Mouse (Mus musculus): ENCODE results near the gene Tdrd1. TPM values are rescaled to one million over a fixed set of nuclear protein-coding genes. Genes with fewer than 3 reads are reported as not detected.

Tdrd1 gene
- total RNA-seq, 4 experiments from 2014 or later: not detected

DNA sequence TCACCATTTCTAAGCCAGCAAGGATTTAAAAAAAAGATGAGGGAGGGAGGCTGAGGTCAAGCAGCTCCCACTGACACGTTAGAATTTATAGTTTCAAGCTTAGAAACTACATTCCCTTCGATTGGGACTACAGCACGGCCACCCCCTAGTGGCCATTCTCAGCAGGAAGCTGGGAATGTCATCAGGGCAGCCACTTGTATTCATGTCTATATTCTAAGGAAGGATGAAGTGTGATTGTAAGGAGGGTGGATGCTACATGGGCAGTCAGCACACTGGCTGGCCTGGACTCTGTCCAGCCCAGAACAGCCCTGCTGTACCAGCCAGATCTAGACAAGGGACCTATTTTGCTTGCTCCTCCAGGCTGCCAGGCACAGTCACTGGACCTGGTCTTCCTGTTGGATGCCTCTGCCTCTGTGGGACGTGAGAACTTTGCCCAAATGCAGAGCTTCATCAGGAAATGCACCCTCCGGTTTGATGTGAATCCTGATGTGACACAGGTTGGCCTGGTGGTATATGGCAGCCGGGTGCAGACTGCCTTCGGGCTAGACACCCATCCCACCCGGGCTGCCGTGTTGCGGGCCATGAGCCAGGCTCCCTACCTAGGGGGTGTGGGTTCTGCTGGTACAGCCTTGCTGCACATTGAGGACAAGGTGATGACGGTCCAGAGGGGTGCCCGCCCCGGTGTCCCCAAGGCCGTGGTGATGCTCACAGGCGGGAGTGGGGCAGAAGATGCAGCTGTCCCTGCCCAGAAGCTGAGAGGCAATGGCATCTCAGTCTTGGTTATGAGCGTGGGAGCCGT lies 82.7 kb downstream of the Tdrd1 start:
- no peak for DNase-seq (ENCODE audit: low spot score)

DNA sequence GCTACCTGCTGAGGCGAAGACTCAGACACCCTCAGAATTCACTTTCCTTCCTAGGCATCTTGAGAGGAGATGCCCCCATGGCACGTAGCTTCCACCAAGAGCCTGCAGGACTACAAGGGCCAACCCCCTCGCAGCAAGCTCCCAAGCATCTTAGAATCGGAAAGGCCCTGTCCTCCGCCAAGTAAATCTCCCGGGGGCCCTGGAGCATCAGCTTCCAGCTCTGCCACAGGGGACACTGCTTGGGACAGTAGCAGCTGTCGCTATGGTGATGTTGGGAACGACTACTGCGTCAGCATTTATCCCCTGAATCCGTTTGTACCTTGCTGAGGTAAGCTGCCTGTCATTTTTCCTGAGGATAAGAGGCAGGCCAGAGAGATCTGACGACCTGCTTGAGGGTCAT lies 84.6 kb downstream of the Tdrd1 start:
- no peak for DNase-seq (ENCODE audit: low spot score)

DNA sequence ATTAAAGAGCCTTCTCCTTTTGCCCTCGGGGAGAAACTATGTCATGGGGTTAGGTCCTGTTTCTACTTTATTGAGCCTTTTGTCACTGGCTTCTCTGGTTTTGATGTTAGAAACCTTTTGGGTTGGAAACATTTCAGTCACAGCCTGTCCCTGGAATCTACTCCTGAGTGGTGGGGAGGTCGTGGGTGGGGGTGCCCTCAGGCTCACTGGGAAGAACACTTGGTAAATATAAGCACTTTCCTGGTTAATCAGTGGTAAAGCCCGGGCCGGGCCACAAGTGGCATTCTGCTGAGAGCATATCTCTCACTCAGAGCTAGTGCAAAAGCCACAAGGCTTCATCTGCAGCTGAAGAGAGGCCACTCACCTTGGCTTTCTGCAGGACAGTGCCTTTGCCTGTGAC lies 87.8 kb downstream of the Tdrd1 start:
- DNase-seq (ENCODE audit: low spot score): no peak

DNA sequence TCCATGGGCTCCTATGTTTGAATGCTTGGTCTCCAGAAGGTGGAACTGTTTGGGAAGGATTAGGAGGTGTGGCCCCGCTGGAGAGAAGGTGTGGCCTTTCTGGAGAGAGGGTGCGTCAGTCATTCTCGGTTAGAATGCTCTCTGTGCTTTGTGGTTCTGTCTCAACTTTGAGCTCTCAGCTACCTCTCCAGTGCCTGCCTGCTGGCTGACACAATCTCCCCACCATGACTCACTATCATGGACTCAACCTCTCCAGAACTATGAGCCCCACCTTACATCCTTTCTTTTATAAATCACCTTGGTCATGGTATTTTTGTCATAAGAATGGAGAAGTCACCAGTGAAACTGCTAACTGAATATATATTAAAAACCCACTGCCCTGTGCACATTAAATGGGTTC lies 88.6 kb downstream of the Tdrd1 start:
- no peak for DNase-seq (ENCODE audit: low spot score)

DNA sequence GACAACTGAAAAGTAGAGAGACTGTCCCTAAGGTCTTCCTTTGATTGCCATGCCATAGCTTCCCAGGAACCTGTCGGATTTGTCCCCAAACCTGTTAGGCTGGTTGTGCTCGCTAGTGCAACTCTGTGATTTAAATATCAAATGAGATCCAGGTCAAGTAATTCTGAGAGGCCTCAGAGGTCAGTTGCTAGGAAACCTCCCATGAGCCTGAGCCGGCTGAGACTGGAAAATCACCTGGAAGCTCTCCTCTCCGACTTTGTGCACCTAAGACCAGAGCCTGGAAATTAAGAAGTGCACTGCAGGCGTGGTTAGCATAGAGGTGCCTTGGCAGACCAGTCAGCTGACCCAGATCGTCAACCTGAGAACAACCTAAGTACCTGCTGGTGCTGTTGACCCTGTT lies 89.1 kb downstream of the Tdrd1 start:
- DNase-seq (ENCODE audit: low spot score): no peak

Other genes starting within 250 kb of the Tdrd1 start
- gene Adrb1, start 104.0 kb upstream of the Tdrd1 start, total RNA-seq (2022): 10 to 100 TPM; 19.4 to 26.8 (median 22.2) TPM
- gene Ccdc186, start 4.0 kb upstream of the Tdrd1 start, total RNA-seq (2022): 10 to 100 TPM; 24.7 to 29.3 (median 27.4) TPM
- not detected for gene Vwa2, start 48.0 kb downstream of the Tdrd1 start, total RNA-seq (2022)
- gene Afap1l2, start 182.0 kb downstream of the Tdrd1 start, total RNA-seq (2022): 1 to 10 TPM; 2.8 to 4.4 (median 3.5) TPM

Data from heart, adult 8-10 months (tissue).